Mouse (Mus musculus): ENCODE measurements around the gene Smg7. TPM values are rescaled to one million over a fixed set of nuclear protein-coding genes. Genes with fewer than 3 reads are reported as not detected.

The Smg7 gene
- polyA plus RNA-seq, 1 experiment from 2014 or later = 10.3 TPM

DNA sequence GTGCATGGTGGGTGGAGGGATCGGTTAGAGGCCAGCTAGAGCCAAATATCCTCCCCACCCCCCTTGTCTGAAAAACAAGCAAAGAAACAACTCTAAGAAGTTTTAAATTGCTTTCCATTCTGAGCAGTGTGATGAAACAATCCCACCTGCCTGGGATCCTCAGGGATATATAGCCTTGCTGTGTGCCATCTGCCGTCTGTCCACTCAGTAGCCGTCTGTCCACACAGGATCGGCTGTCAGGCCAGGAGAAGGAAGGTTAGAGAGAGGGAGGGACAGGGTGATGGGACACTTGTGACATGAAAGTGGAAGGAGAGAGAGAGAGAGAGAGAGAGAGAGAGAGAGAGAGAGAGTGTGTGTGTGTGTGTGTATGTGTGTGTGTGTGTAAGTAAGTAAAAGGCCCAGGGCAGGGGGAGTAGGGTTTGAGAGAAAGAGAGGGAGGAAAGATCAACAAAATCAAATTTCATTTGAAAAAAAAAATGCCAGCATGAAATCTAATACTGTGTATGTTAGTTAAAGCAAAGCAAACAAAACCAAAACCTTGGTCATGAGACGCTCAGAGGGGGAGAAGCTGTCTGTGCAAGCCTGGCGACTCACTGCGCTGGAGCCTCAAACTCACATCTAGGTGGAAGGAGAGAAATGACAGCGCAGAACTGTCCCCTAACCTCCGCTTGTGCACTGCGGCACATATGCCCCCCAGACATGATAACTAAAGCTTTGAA lies 73.7 kb downstream of the Smg7 start:
- no peak for ATAC-seq (ENCODE audit: low FRiP score, low TSS enrichment)
- no peak for DNase-seq (ENCODE audit: low spot score)
- TF ChIP-seq CTCF (IDR thresholded peaks at IDR 0.05; ENCODE audit: low read depth) (no peak), EP300 (optimal IDR thresholded peaks at IDR 0.05) (no peak)

DNA sequence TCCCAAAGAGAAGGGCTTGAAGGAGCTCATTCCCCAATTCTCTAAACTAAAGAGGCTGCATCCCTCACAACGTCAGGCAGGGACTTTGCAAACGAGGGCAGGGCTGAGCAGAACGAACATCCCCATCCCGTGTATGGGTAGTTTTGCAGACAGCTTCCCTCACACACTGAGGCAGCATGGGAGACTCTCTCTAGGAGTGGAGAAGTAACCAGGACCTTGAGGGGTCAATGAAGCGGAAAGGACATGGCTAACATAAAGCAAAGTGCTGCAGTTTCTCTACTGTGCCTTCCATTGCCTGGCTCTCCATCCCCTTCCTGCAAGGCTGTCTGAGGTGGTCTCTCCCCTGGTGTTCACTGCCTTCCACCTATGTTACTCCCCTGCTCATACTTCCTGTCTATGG lies 74.3 kb downstream of the Smg7 start:
- DNase-seq (ENCODE audit: low spot score) (no peak), ATAC-seq (ENCODE audit: low FRiP score, low TSS enrichment) (no peak)
- TF ChIP-seq EP300 (optimal IDR thresholded peaks at IDR 0.05) (no peak), CTCF (IDR thresholded peaks at IDR 0.05; ENCODE audit: low read depth) (no peak)

More for the DNA sequence above, 73.7 kb downstream of the Smg7 start:
- Histone ChIP-seq H3K4me1 (replicated peaks; ENCODE audit: control insufficient read depth, insufficient read depth) (no peaks in the 10 kb centered on the region), H3K27me3 (ENCODE audit: control insufficient read depth, insufficient read depth, low read length) (no peaks in the 10 kb centered on the region), H3K4me2 (replicated peaks; ENCODE audit: low read depth) (no peak overlapping the region), H3K9ac (ENCODE audit: low read length) (no peak overlapping the region), H3K9me3 (ENCODE audit: control insufficient read depth, low read length) (no peaks in the 10 kb centered on the region), H3K4me3 (ENCODE audit: low read depth, low read length) (no peak overlapping the region), H3K36me3 (ENCODE audit: control insufficient read depth, insufficient read depth, low read length) (no peaks in the 10 kb centered on the region), H3K27ac (replicated peaks) (no peak overlapping the region)
- WGBS = 55% methylated on average over 10 of the region's 10 CpGs

DNA sequence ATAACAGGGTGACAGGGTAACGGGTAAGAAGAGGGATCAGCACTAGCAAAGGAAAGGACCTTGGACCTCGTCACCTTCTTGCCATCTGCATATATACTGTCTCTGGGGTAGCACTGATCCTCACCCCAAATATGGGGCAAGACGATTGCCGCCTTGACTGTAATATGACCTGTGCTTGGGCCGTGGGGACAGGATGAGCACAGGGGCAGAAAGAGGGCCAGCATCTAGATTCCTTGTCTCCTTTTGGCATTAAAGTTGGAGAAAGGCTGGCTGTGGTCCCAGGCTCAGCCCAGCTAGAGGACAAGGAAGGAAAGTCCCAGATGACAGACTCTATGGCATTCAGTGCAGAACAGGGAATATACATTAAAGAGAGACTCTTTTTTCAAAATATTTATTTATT lies 76.0 kb downstream of the Smg7 start:
- Histone ChIP-seq H3K27ac (replicated peaks) (no peak overlapping the region), H3K27me3 (ENCODE audit: control insufficient read depth, insufficient read depth, low read length) (no peaks in the 10 kb centered on the region), H3K9ac (ENCODE audit: low read length) (no peak overlapping the region), H3K36me3 (ENCODE audit: control insufficient read depth, insufficient read depth, low read length) (no peaks in the 10 kb centered on the region), H3K4me2 (replicated peaks; ENCODE audit: low read depth) (no peak overlapping the region), H3K4me1 (replicated peaks; ENCODE audit: control insufficient read depth, insufficient read depth) (no peaks in the 10 kb centered on the region), H3K9me3 (ENCODE audit: control insufficient read depth, low read length) (no peaks in the 10 kb centered on the region), H3K4me3 (ENCODE audit: low read depth, low read length) (no peak overlapping the region)
- no peak for TF ChIP-seq EP300 (optimal IDR thresholded peaks at IDR 0.05)
- DNase-seq (ENCODE audit: low spot score) (no peak), ATAC-seq (ENCODE audit: low FRiP score, low TSS enrichment) (no peak)
- 69% methylated on average over 5 of the region's 5 CpGs for WGBS

More for the DNA sequence above, 74.3 kb downstream of the Smg7 start:
- Histone ChIP-seq H3K4me3 (ENCODE audit: low read depth, low read length) (no peak overlapping the region), H3K4me1 (replicated peaks; ENCODE audit: control insufficient read depth, insufficient read depth) (no peaks in the 10 kb centered on the region), H3K4me2 (replicated peaks; ENCODE audit: low read depth) (no peak overlapping the region), H3K9ac (ENCODE audit: low read length) (no peak overlapping the region), H3K27ac (replicated peaks) (no peak overlapping the region), H3K27me3 (ENCODE audit: control insufficient read depth, insufficient read depth, low read length) (no peaks in the 10 kb centered on the region), H3K9me3 (ENCODE audit: control insufficient read depth, low read length) (no peaks in the 10 kb centered on the region), H3K36me3 (ENCODE audit: control insufficient read depth, insufficient read depth, low read length) (no peaks in the 10 kb centered on the region)
- WGBS = 72% methylated on average over 5 of the region's 5 CpGs

DNA sequence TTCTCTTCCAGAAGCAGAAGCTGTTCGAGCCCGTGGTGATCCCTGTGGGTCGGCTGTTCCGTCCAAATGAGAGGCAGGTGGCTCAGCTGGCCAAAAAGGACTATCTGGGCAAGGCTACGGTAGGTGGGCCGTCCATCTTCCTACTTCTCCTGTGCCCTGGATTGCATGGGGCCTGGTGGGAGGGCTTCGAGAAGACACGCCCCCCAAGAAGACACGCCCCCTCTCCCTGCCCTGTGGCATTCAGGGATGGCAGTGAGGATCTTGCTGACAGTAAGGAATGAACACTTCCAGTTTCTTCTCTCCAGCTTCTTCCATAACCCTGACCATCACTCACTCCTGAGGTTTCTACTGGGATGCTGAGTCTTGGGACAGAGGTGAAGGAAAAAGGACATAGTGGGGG lies 78.2 kb downstream of the Smg7 start:
- no peak overlapping the region for H3K27ac ChIP-seq (replicated peaks)
- H3K27me3 ChIP-seq (ENCODE audit: control insufficient read depth, insufficient read depth, low read length) = no peaks in the 10 kb centered on the region
- ATAC-seq (ENCODE audit: low FRiP score, low TSS enrichment) (no peak), DNase-seq (ENCODE audit: low spot score) (no peak)
- no peak overlapping the region for H3K4me2 ChIP-seq (replicated peaks; ENCODE audit: low read depth)
- H3K9me3 ChIP-seq (ENCODE audit: control insufficient read depth, low read length) = no peaks in the 10 kb centered on the region
- no peaks in the 10 kb centered on the region for H3K4me1 ChIP-seq (replicated peaks; ENCODE audit: control insufficient read depth, insufficient read depth)
- no peak for TF ChIP-seq CTCF (IDR thresholded peaks at IDR 0.05; ENCODE audit: low read depth)
- no peak for TF ChIP-seq EP300 (optimal IDR thresholded peaks at IDR 0.05)
- H3K9ac ChIP-seq (ENCODE audit: low read length) = no peak overlapping the region
- H3K36me3 ChIP-seq (ENCODE audit: control insufficient read depth, insufficient read depth, low read length) = no peaks in the 10 kb centered on the region
- WGBS = 76% methylated on average over 9 of the region's 9 CpGs
- H3K4me3 ChIP-seq (ENCODE audit: low read depth, low read length) = no peak overlapping the region

DNA sequence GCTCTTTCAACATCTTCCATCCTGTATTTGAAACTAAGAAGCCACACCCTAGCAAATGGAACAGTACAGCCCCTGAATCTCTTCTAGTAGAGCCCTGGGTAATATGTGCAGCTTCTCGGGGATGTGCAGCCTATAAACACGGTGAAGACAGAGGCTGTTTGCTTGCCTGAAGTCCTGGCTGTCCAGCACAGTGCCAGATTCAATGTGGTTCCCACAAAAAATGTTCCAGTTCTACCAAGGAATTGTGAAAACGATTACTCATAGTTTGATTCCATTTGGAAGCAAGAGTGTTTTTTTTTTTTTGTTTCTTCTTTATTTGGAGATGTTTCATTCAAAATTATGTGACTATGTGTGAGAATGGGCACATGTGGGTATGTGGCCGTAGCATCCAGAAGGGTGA lies 80.7 kb downstream of the Smg7 start:
- H3K36me3 ChIP-seq (ENCODE audit: control insufficient read depth, insufficient read depth, low read length) = no peaks in the 10 kb centered on the region
- H3K27me3 ChIP-seq (ENCODE audit: control insufficient read depth, insufficient read depth, low read length) = no peaks in the 10 kb centered on the region
- H3K27ac ChIP-seq (replicated peaks) = no peak overlapping the region
- 84% methylated on average over 4 of the region's 4 CpGs for WGBS
- no peaks in the 10 kb centered on the region for H3K4me1 ChIP-seq (replicated peaks; ENCODE audit: control insufficient read depth, insufficient read depth)
- TF ChIP-seq CTCF (IDR thresholded peaks at IDR 0.05; ENCODE audit: low read depth) (no peak), EP300 (optimal IDR thresholded peaks at IDR 0.05) (no peak)
- no peaks in the 10 kb centered on the region for H3K9me3 ChIP-seq (ENCODE audit: control insufficient read depth, low read length)
- DNase-seq (ENCODE audit: low spot score) (no peak), ATAC-seq (ENCODE audit: low FRiP score, low TSS enrichment) (no peak)
- H3K4me2 ChIP-seq (replicated peaks; ENCODE audit: low read depth) = no peak overlapping the region
- H3K4me3 ChIP-seq (ENCODE audit: low read depth, low read length) = no peak overlapping the region
- H3K9ac ChIP-seq (ENCODE audit: low read length) = no peak overlapping the region

DNA sequence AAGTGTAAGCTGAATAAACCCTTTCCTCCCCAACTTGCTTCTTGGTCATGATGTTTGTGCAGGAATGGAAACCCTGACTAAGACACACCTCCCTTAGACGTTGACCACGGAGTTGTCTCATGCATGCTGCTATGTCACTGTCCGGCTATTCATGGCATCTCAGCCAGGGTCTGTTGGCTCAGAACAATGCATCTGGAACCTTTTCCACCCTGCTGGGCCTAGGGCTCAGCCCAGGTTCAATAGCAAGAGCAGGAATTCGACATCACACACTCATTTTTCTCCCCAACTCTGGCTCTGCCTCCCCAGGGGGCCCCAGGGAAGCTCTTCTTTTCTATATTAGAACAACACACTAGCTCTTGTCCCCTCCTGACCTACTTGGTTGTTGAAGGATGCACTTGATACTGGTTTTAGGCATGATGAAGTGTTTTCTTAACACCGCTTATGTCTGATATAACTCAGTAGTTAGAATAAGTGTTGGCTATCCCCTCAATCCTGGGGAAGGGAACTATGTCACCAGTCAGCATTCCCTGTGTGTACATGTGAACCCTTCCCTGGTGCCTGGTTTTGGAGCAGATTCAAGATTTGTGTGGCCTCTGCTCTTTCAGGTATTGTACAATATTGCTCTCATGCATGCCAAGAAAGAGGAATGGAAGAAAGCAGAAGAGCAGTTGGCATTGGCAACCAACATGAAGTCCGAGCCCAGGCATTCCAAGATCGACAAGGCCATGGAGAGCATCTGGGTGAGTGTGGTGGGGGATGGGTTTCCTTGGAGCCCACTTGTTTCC lies 81.3 kb downstream of the Smg7 start:
- no peak overlapping the region for H3K27ac ChIP-seq (replicated peaks)
- no peak overlapping the region for H3K9ac ChIP-seq (ENCODE audit: low read length)
- DNase-seq (ENCODE audit: low spot score) (no peak), ATAC-seq (ENCODE audit: low FRiP score, low TSS enrichment) (no peak)
- H3K4me1 ChIP-seq (replicated peaks; ENCODE audit: control insufficient read depth, insufficient read depth) = no peaks in the 10 kb centered on the region
- no peak overlapping the region for H3K4me2 ChIP-seq (replicated peaks; ENCODE audit: low read depth)
- H3K9me3 ChIP-seq (ENCODE audit: control insufficient read depth, low read length) = no peaks in the 10 kb centered on the region
- no peak overlapping the region for H3K4me3 ChIP-seq (ENCODE audit: low read depth, low read length)
- H3K27me3 ChIP-seq (ENCODE audit: control insufficient read depth, insufficient read depth, low read length) = no peaks in the 10 kb centered on the region
- no peak for TF ChIP-seq EP300 (optimal IDR thresholded peaks at IDR 0.05)
- TF ChIP-seq CTCF (IDR thresholded peaks at IDR 0.05; ENCODE audit: low read depth) = no peak
- no peaks in the 10 kb centered on the region for H3K36me3 ChIP-seq (ENCODE audit: control insufficient read depth, insufficient read depth, low read length)
- WGBS = 83% methylated on average over 7 of the region's 7 CpGs

Measured in stomach, postnatal 0 days (tissue).